Mouse (Mus musculus): ENCODE results near the gene Bhmt.
"Not testable (repeated sequence)": the region's sequence is repeated elsewhere in the genome, so short reads cannot be mapped to it uniquely, and the experiment has no call there.

The Bhmt gene

GRCm38 (mm10) chr13:93607701-93608100 lies 30.1 kb downstream of the Bhmt start:
- no peak for DNase-seq (ENCODE audit: low spot score)

- no peak for DNase-seq (ENCODE audit: low spot score)
Observed at GRCm38 (mm10) chr13:93606868-93607578, 30.7 kb downstream of the Bhmt start.

- DNase-seq (ENCODE audit: low spot score): no peak
Observed at GRCm38 (mm10) chr13:93604698-93605097, 33.1 kb downstream of the Bhmt start.

- no peak for DNase-seq (ENCODE audit: low spot score)
Observed at GRCm38 (mm10) chr13:93601527-93601926, 36.2 kb downstream of the Bhmt start.

- no peak for DNase-seq (ENCODE audit: low spot score)
Observed at GRCm38 (mm10) chr13:93593040-93593699, 44.6 kb downstream of the Bhmt start.

- not testable (repeated sequence) for DNase-seq (ENCODE audit: low spot score)
Observed at GRCm38 (mm10) chr13:93582526-93582925, 55.2 kb downstream of the Bhmt start.

- no peak for DNase-seq (ENCODE audit: low spot score)
Observed at GRCm38 (mm10) chr13:93580431-93580830, 57.3 kb downstream of the Bhmt start.

- DNase-seq (ENCODE audit: low spot score): no peak
Observed at GRCm38 (mm10) chr13:93569676-93570075, 68.1 kb downstream of the Bhmt start.
